Mouse (Mus musculus) hindbrain, embryonic 13.5 days (tissue): ENCODE results near the gene 1810062G17Rik. TPM values are rescaled to one million over a fixed set of nuclear protein-coding genes. Genes with fewer than 3 reads are reported as not detected.

Experiments used
- ATAC-seq: fragments of 200-750 bp; cut with Nextera tagmentation; 2 replicates; pipeline ENCODE4 v1.8.0; 2017; ENCODE audit warnings: moderate TSS enrichment; ENCODE audit not compliant: low FRiP score
- H3K27ac ChIP-seq: fragments of 300-500 bp; sonication (generic); 2 replicates; pipeline ENCODE4 v1.5.1; 2015; ENCODE audit warnings: inconsistent platforms, mild to moderate bottlenecking, moderate library complexity
- H3K27me3 ChIP-seq: fragments of 300-500 bp; sonication (generic); 2 replicates; pipeline ENCODE4 v1.6.1; 2015; ENCODE audit warnings: mild to moderate bottlenecking, inconsistent platforms
- H3K36me3 ChIP-seq: fragments of 300-500 bp; sonication (generic); 2 replicates; pipeline ENCODE4 v1.6.1; 2015; ENCODE audit warnings: mild to moderate bottlenecking, inconsistent platforms
- H3K4me1 ChIP-seq: fragments of 300-500 bp; sonication (generic); replicated peaks from 2 replicates; pipeline ENCODE4 v1.6.1; 2015; ENCODE audit warnings: inconsistent platforms
- H3K4me2 ChIP-seq: fragments of 300-500 bp; sonication (generic); 2 replicates; pipeline ENCODE4 v1.6.1; 2015; ENCODE audit warnings: inconsistent platforms, mild to moderate bottlenecking, moderate library complexity
- H3K4me3 ChIP-seq: fragments of 300-500 bp; sonication (generic); 2 replicates; pipeline ENCODE4 v1.5.1; 2015; ENCODE audit warnings: mild to moderate bottlenecking, inconsistent platforms
- H3K9ac ChIP-seq: fragments of 300-500 bp; sonication (generic); 2 replicates; pipeline ENCODE4 v1.6.1; 2015; ENCODE audit warnings: mild to moderate bottlenecking, inconsistent platforms
- H3K9me3 ChIP-seq: fragments of 300-500 bp; sonication (generic); 2 replicates; pipeline ENCODE4 v1.6.1; 2016; ENCODE audit warnings: inconsistent platforms
- WGBS: fragments of 180-500 bp; shearing (Covaris S2); methylation state at CpG from one replicate; pipeline ENCODE4 v1.1.7; 2015; 5-methylcytosine and 5-hydroxymethylcytosine counted together
- polyA plus RNA-seq: library from polyadenylated mRNA; unstranded; fragments of >200 nt; fragmentation: Nextera tagmentation; extraction: Ambion mirVana; gene quantifications from 2 replicates; pipeline ENCODE4 v1.2.1, GENCODE M21; 2015

Gene 1810062G17Rik
- polyA plus RNA-seq, 1 experiment from 2014 or later: not detected

- no peak overlapping the region for H3K4me3 ChIP-seq
- H3K36me3 ChIP-seq: no peaks in the 10 kb centered on the region
- H3K4me1 ChIP-seq: no peaks in the 10 kb centered on the region
- H3K27ac ChIP-seq: no peak overlapping the region
- WGBS: 91% methylated on average over 7 of the region's 7 CpGs
- H3K9ac ChIP-seq: no peak overlapping the region
- no peak overlapping the region for H3K4me2 ChIP-seq
- H3K9me3 ChIP-seq: no peaks in the 10 kb centered on the region
- no peaks in the 10 kb centered on the region for H3K27me3 ChIP-seq
- no peak for ATAC-seq
Measured at GRCm38 (mm10) chr3:36460717-36461116, 15.0 kb upstream of the 1810062G17Rik start.

DNA sequence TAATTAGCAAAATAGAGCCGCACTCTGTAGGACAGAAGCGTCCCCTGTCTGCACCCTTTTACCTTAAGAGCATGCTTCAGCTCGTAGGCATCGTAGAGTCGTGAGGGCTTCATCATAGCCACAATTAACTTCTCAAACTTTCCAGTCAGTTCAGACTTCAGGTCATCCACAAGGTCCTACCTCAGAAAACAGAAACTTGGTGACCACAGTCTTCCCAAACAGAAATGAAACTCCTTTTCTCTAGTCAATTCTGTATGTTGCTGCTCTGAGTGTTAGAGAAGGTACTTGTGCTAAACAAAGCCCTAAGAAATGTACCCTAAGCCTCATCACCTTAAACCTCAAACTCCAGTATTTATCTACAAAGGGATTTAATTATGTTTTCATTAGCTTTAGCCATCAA is 13.9 kb upstream of the 1810062G17Rik start:
- Histone ChIP-seq H3K4me2 (no peak overlapping the region), H3K27ac (no peak overlapping the region), H3K4me3 (no peak overlapping the region), H3K9me3 (no peaks in the 10 kb centered on the region), H3K36me3 (no peaks in the 10 kb centered on the region), H3K4me1 (no peaks in the 10 kb centered on the region), H3K27me3 (no peaks in the 10 kb centered on the region), H3K9ac (no peak overlapping the region)
- no peak for ATAC-seq
- 83% methylated on average over 5 of the region's 5 CpGs for WGBS

GRCm38 (mm10) chr3:36462348-36462747 is 13.4 kb upstream of the 1810062G17Rik start:
- H3K27me3 ChIP-seq: no peaks in the 10 kb centered on the region
- H3K36me3 ChIP-seq: no peaks in the 10 kb centered on the region
- H3K4me1 ChIP-seq: no peaks in the 10 kb centered on the region
- no peak overlapping the region for H3K9ac ChIP-seq
- WGBS: 43% methylated on average over 1 of the region's 1 CpGs
- ATAC-seq: no peak
- no peak overlapping the region for H3K4me3 ChIP-seq
- H3K4me2 ChIP-seq: no peak overlapping the region
- H3K27ac ChIP-seq: no peak overlapping the region
- H3K9me3 ChIP-seq: no peaks in the 10 kb centered on the region

- Histone ChIP-seq H3K27ac (no peak overlapping the region), H3K9me3 (no peaks in the 10 kb centered on the region), H3K9ac (no peak overlapping the region), H3K4me1 (no peaks in the 10 kb centered on the region), H3K27me3 (no peaks in the 10 kb centered on the region), H3K36me3 (no peaks in the 10 kb centered on the region), H3K4me3 (no peak overlapping the region), H3K4me2 (no peak overlapping the region)
- no peak for ATAC-seq
- 60% methylated on average over 7 of the region's 7 CpGs for WGBS
Measured at GRCm38 (mm10) chr3:36465538-36465937, 10.2 kb upstream of the 1810062G17Rik start.

DNA sequence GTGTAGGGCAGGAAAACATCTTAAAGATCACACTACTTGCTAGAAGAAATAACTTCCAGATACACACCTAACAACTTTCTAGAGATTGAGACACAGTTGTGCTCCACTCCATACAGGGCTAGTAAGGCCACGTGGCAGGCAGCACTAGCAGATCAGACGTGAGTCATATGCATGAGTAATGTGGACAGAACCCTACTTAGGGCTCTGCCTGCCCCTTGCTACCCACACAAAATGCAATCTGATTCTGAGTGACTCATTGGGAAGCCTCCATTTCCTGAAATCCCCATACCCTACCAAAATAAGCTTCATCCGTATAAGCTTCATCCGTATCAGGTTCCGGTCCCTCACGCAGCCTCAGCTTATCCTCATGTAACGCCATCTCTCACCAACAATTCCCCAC is 8.1 kb upstream of the 1810062G17Rik start:
- no peaks in the 10 kb centered on the region for H3K36me3 ChIP-seq
- H3K9me3 ChIP-seq: no peaks in the 10 kb centered on the region
- WGBS: 91% methylated on average over 7 of the region's 7 CpGs
- H3K4me1 ChIP-seq: no peaks in the 10 kb centered on the region
- H3K4me2 ChIP-seq: no peak overlapping the region
- no peak overlapping the region for H3K27ac ChIP-seq
- no peak for ATAC-seq
- no peak overlapping the region for H3K9ac ChIP-seq
- H3K27me3 ChIP-seq: no peaks in the 10 kb centered on the region
- no peak overlapping the region for H3K4me3 ChIP-seq

- 54% methylated on average over 2 of the region's 2 CpGs for WGBS
Measured at GRCm38 (mm10) chr3:36468871-36469270, 6.9 kb upstream of the 1810062G17Rik start.

DNA sequence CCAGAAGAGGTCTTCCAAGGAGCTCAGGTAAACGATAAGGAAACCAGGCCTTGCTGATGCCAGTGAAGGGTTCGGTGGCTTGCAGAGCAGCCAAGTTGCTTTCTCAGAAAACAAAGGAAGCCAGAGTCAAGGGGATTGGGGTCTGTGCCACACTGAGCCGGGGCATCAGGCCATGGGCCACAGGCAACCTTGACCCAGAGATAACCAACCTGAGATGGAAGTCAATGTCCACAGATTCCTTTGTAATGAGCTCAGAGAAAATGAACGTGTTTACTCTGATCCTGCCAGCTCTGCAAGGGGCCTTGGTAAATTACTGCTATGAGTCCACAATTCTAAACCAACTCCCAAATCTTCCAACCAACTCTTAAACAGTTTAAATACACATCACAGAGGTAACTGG is 3.9 kb upstream of the 1810062G17Rik start:
- Histone ChIP-seq H3K36me3 (no peaks in the 10 kb centered on the region), H3K27me3 (peaks cover 2% of the 10 kb centered on the region; the same call in 1 of the 2 replicates), H3K4me1 (peaks cover 15% of the 10 kb centered on the region), H3K4me3 (no peak overlapping the region), H3K9me3 (no peaks in the 10 kb centered on the region), H3K9ac (no peak overlapping the region), H3K27ac (no peak overlapping the region), H3K4me2 (no peak overlapping the region)
- no peak for ATAC-seq
- WGBS: 79% methylated on average over 4 of the region's 4 CpGs

More at GRCm38 (mm10) chr3:36468871-36469270, 6.9 kb upstream of the 1810062G17Rik start:
- H3K9ac ChIP-seq: no peak overlapping the region
- H3K4me2 ChIP-seq: no peak overlapping the region
- ATAC-seq: no peak
- no peaks in the 10 kb centered on the region for H3K4me1 ChIP-seq
- H3K4me3 ChIP-seq: no peak overlapping the region
- no peaks in the 10 kb centered on the region for H3K36me3 ChIP-seq
- H3K27ac ChIP-seq: no peak overlapping the region
- no peaks in the 10 kb centered on the region for H3K9me3 ChIP-seq
- H3K27me3 ChIP-seq: no peaks in the 10 kb centered on the region

DNA sequence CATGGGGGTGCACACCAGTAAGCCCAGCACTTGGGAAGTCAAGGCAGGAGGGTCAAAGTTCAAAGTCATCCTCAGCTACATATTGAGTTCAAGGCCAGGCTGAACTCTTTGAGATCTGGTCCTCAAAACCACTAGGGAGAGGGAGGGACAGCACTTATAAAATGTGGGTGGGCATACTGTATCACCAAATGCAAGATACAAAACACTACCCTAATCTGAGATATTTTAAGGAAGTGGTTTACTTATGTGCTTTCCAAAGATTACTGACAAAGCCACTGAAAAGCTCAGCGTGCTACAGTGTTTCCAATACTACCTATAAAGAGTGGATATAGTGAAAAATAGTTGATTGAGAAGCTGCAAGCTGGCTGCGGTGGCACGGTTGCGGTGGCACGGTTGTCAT is 2.5 kb upstream of the 1810062G17Rik start:
- Histone ChIP-seq H3K4me1 (peaks cover 17% of the 10 kb centered on the region), H3K27ac (no peak overlapping the region), H3K4me3 (no peak overlapping the region), H3K36me3 (no peaks in the 10 kb centered on the region), H3K4me2 (no peak overlapping the region), H3K9ac (no peak overlapping the region), H3K27me3 (peaks cover 6% of the 10 kb centered on the region; the same call in 1 of the 2 replicates), H3K9me3 (no peaks in the 10 kb centered on the region)
- ATAC-seq: no peak
- 95% methylated on average over 5 of the region's 5 CpGs for WGBS

DNA sequence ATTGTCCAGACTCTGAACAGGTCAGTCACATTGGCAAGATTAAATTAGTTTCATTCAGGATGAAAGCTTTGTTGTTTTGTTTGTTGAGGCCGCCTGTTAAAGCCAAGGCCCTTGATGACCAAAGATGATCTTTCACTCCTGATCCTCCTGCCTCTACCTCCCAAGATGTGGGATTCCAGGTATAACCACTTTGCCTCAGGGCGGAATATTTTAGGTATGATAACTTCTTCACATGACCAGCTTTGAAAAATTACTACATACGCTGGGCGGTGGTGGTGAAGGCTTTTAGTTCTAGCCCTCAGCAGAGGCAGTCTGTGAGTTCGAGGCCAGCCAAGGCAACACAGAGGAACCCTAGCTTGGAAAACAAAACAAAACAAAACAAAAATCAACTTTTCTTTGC is 1.3 kb upstream of the 1810062G17Rik start:
- Histone ChIP-seq H3K9ac (no peak overlapping the region), H3K4me2 (peak overlapping the region; percentile 97), H3K9me3 (no peaks in the 10 kb centered on the region), H3K4me1 (peaks cover 20% of the 10 kb centered on the region), H3K36me3 (no peaks in the 10 kb centered on the region), H3K4me3 (no peak overlapping the region), H3K27me3 (peaks cover 6% of the 10 kb centered on the region; the same call in 1 of the 2 replicates), H3K27ac (no peak overlapping the region)
- WGBS: 81% methylated on average over 5 of the region's 5 CpGs
- ATAC-seq: no peak

- ATAC-seq: 0 out of 2 replicates have a peak, but pooled peaks have one; percentile 1
- Histone ChIP-seq H3K4me3 (peak overlapping the region; percentile 63), H3K27me3 (peaks cover 6% of the 10 kb centered on the region; the same call in 1 of the 2 replicates), H3K9me3 (no peaks in the 10 kb centered on the region), H3K27ac (peak overlapping the region; percentile 25; the same call in 1 of the 2 replicates), H3K4me1 (peaks cover 20% of the 10 kb centered on the region), H3K9ac (peak overlapping the region; percentile 77), H3K36me3 (no peaks in the 10 kb centered on the region), H3K4me2 (peak overlapping the region; percentile 97)
- WGBS: 3% methylated on average over 24 of the region's 24 CpGs
Measured at GRCm38 (mm10) chr3:36474938-36475483, 726 bp upstream of the 1810062G17Rik start.

DNA sequence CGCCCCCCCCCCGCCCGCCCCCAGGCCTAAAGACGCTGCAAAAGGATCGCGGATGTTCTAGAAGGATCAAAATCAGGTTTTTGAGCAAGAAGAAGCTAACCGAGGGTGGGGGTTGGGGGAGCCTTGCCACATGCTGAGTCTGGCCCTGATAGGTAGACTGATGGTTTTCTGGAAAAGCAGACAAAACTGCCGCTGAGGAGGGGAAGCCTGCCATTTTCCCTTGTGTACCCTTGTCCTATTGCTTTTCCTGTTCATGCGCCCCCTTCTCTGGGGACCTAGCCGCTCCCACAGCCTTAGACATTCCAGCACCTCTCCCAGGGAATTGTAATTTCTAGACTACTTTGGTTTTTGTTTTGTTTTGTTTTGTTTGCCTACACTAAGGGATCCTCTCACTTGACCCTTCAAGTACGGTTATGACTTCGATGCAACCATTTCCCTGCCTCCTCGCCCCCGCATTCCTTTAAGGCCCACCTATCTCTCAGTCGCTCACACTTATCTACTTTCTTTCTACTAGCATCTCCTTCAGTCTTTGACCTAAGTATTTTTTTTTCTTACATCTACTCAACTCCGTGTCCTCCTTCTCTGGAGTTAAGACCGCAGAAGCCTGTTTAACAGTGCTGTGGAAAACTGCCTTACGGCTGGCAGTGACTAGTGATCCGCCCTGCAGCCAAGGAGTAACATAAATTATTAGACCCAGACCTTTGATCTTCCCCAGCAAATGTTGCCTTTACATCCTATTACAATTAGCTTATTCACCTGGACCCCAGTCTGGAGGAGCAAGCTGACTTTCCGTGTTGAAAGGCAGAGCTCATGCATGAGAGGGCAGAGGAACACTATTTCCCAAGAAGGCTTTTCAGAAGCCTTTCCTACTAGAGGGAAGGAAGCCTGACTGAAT is 771 bp downstream of the 1810062G17Rik start:
- WGBS: 38% methylated on average over 20 of the region's 20 CpGs
- peak overlapping the region; percentile 63 for H3K4me3 ChIP-seq
- H3K36me3 ChIP-seq: no peaks in the 10 kb centered on the region
- peaks cover 21% of the 10 kb centered on the region for H3K4me1 ChIP-seq
- peaks cover 6% of the 10 kb centered on the region; the same call in 1 of the 2 replicates for H3K27me3 ChIP-seq
- H3K27ac ChIP-seq: 0 out of 2 replicates have a peak overlapping the region, but pooled peaks have one; percentile 18
- peak overlapping the region; percentile 77 for H3K9ac ChIP-seq
- H3K9me3 ChIP-seq: no peaks in the 10 kb centered on the region
- ATAC-seq: no peak
- peak overlapping the region; percentile 97 for H3K4me2 ChIP-seq

GRCm38 (mm10) chr3:36478776-36479175 is 3.0 kb downstream of the 1810062G17Rik start:
- Histone ChIP-seq H3K4me3 (no peak overlapping the region), H3K36me3 (no peaks in the 10 kb centered on the region), H3K9me3 (no peaks in the 10 kb centered on the region), H3K4me1 (peaks cover 30% of the 10 kb centered on the region), H3K27ac (no peak overlapping the region), H3K4me2 (no peak overlapping the region), H3K9ac (no peak overlapping the region), H3K27me3 (peaks cover 6% of the 10 kb centered on the region; the same call in 1 of the 2 replicates)
- ATAC-seq: no peak
- WGBS: 71% methylated on average over 8 of the region's 8 CpGs
